Mouse (Mus musculus): ENCODE measurements around the gene Trp53tg5.

The Trp53tg5 gene

GRCm38 (mm10) chr2:164496331-164496730 is 22.8 kb upstream of the Trp53tg5 start:
- peak; percentile 30 for DNase-seq (ENCODE audit: low read depth, low spot score)

GRCm38 (mm10) chr2:164494126-164494525 is 20.6 kb upstream of the Trp53tg5 start:
- DNase-seq (ENCODE audit: low read depth, low spot score), result no peak

GRCm38 (mm10) chr2:164487812-164488211 is 14.3 kb upstream of the Trp53tg5 start:
- DNase-seq (ENCODE audit: low read depth, low spot score), result no peak

GRCm38 (mm10) chr2:164487115-164487527 is 13.6 kb upstream of the Trp53tg5 start:
- DNase-seq (ENCODE audit: low read depth, low spot score), result peak; percentile 22

- DNase-seq (ENCODE audit: low read depth, low spot score), result peak; percentile 25
Observed at GRCm38 (mm10) chr2:164486258-164487114, 13.0 kb upstream of the Trp53tg5 start.

- DNase-seq (ENCODE audit: low read depth, low spot score), result no peak
Observed at GRCm38 (mm10) chr2:164485681-164486257, 12.2 kb upstream of the Trp53tg5 start, which contains the start of gene Dbndd2. Gene Dbndd2 (plus strand): TSS chr2:164486106.

GRCm38 (mm10) chr2:164470254-164470653 is 3.3 kb downstream of the Trp53tg5 start:
- DNase-seq (ENCODE audit: low read depth, low spot score), result peak; percentile 80

GRCm38 (mm10) chr2:164466787-164467186 is 6.7 kb downstream of the Trp53tg5 start:
- DNase-seq (ENCODE audit: low read depth, low spot score), result no peak

- no peak for DNase-seq (ENCODE audit: low read depth, low spot score)
Observed at GRCm38 (mm10) chr2:164465161-164465560, 8.4 kb downstream of the Trp53tg5 start.

GRCm38 (mm10) chr2:164460745-164461551 is 12.6 kb downstream of the Trp53tg5 start, which contains the start of gene Gm20458:
Gene Gm20458 (plus strand): TSS chr2:164460967.
- peak; percentile 98 for DNase-seq (ENCODE audit: low read depth, low spot score)

- peak; percentile 83 for DNase-seq (ENCODE audit: low read depth, low spot score)
Observed at GRCm38 (mm10) chr2:164458535-164458934, 15.0 kb downstream of the Trp53tg5 start.

GRCm38 (mm10) chr2:164457942-164458341 is 15.6 kb downstream of the Trp53tg5 start:
- peak; percentile 70 for DNase-seq (ENCODE audit: low read depth, low spot score)

- peak; percentile 27 for DNase-seq (ENCODE audit: low read depth, low spot score)
Observed at GRCm38 (mm10) chr2:164456864-164457300, 16.6 kb downstream of the Trp53tg5 start, which contains the start of gene Sys1. Gene Sys1 (plus strand): TSS chr2:164456964.

- no peak for DNase-seq (ENCODE audit: low read depth, low spot score)
Observed at GRCm38 (mm10) chr2:164456413-164456812, 17.1 kb downstream of the Trp53tg5 start.

- DNase-seq (ENCODE audit: low read depth, low spot score), result no peak
Observed at GRCm38 (mm10) chr2:164455421-164456190, 17.9 kb downstream of the Trp53tg5 start.

- no peak for DNase-seq (ENCODE audit: low read depth, low spot score)
Observed at GRCm38 (mm10) chr2:164454846-164455245, 18.7 kb downstream of the Trp53tg5 start.

- DNase-seq (ENCODE audit: low read depth, low spot score), result no peak
Observed at GRCm38 (mm10) chr2:164453887-164454500, 19.5 kb downstream of the Trp53tg5 start.

- no peak for DNase-seq (ENCODE audit: low read depth, low spot score)
Observed at GRCm38 (mm10) chr2:164453047-164453757, 20.3 kb downstream of the Trp53tg5 start.

- no peak for DNase-seq (ENCODE audit: low read depth, low spot score)
Observed at GRCm38 (mm10) chr2:164452000-164452676, 21.4 kb downstream of the Trp53tg5 start.
